Mouse (Mus musculus) G1E (cell line): ENCODE data around the gene AC134908.4.

ENCODE experiments used
- CTCF ChIP-seq: IDR thresholded peaks from 2 replicates; pipeline ENCODE4 v1.5.1; 2012; ENCODE audit warnings: low read depth, low read length, inconsistent platforms, mixed read lengths
- GATA1 ChIP-seq: IDR thresholded peaks from 2 replicates; pipeline ENCODE4 v1.6.1; 2012; ENCODE audit warnings: borderline replicate concordance, low read length, inconsistent platforms, mixed read lengths
- TAL1 ChIP-seq: conservative IDR thresholded peaks from 2 replicates; pipeline ENCODE4 v1.6.1; 2012; ENCODE audit warnings: low read depth, low read length, inconsistent platforms, mixed read lengths

DNA sequence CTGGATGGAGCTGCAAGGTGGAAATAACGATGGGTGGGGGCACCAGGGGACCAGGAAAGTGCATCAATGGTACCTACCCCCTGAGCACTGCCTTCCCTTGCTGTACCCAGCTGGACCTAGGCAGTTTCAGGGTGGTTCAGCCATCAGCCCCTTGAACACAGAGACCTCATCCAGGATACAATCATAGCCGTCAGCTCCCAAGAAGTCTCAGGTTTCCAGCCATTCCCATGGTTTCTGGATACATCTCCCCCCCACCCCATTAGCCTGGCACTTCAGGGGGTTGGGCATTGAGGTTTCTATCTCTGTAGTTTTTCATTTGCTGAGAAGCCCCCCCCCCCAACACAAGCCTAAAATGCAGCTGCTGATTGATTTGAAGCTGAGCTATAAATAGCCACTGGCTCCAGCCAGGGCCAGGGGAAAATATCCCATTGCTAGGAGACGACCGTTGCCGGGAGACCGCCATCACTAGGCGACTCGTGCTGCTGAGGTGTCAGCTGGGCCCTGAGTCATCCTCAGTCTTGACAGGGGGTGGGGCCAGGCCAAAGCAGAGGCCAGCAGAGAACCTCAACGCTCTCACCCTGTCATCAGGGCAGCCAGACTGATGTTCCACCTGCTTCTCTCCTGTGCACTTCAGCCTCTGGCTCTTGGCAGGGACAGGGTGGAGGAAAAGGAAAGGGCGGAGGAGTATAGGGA, 7.5 kb upstream of the AC134908.4 start:
- TF ChIP-seq CTCF (no peak), GATA1 (no peak), TAL1 (no peak)
